In genomic region chr5:151142671-151143601, GRCm38 (mm10) we compare ENCODE assay signal across 8 mouse cellular contexts.
DNase-seq lines count a peak whose midpoint lies in the region; ATAC-seq and TF ChIP-seq lines count a peak whose summit lies in the region.

No protein-coding gene starts in this region.

- H3K27me3 ChIP-seq in hindbrain, embryonic 14.5 days (ENCODE audit: control insufficient read depth, insufficient read depth, low read length): no peaks in the 10 kb centered on the region
- no peaks in the 10 kb centered on the region for H3K27me3 ChIP-seq in liver, embryonic 16.5 days (ENCODE audit: control insufficient read depth, insufficient read depth, low read depth, low read length)
- H3K27me3 ChIP-seq in neural tube, embryonic 15.5 days (replicated peaks): no peaks in the 10 kb centered on the region

- TF ChIP-seq CTCF in brain, embryonic 14.5 days (IDR thresholded peaks at IDR 0.05; ENCODE audit: borderline replicate concordance, extremely low read depth, insufficient read depth, insufficient read length): no peak

- no peaks in the 10 kb centered on the region for H3K9me3 ChIP-seq in hindbrain, embryonic 14.5 days (ENCODE audit: control insufficient read depth, low read length)
- H3K9me3 ChIP-seq in liver, embryonic 16.5 days (replicated peaks; ENCODE audit: control insufficient read depth, low read length): no peaks in the 10 kb centered on the region
- H3K9me3 ChIP-seq in neural tube, embryonic 15.5 days (replicated peaks): no peaks in the 10 kb centered on the region

- H3K36me3 ChIP-seq in hindbrain, embryonic 14.5 days (replicated peaks; ENCODE audit: control insufficient read depth, insufficient read depth): no peaks in the 10 kb centered on the region
- no peaks in the 10 kb centered on the region for H3K36me3 ChIP-seq in liver, embryonic 16.5 days (ENCODE audit: control insufficient read depth, insufficient read depth)
- no peaks in the 10 kb centered on the region for H3K36me3 ChIP-seq in neural tube, embryonic 15.5 days

- no peak overlapping the region for H3K4me2 ChIP-seq in hindbrain, embryonic 14.5 days (replicated peaks)
- H3K4me2 ChIP-seq in liver, embryonic 16.5 days (ENCODE audit: low read depth, low read length): no peak overlapping the region
- H3K4me2 ChIP-seq in neural tube, embryonic 15.5 days: no peak overlapping the region; the same call in 1 of the 2 replicates

- ATAC-seq in hindbrain, embryonic 14.5 days (ENCODE audit: low FRiP score): peak; percentile 59
- no peak for ATAC-seq in liver, embryonic 16.5 days (ENCODE audit: low read depth)
- peak; percentile 66 for ATAC-seq in neural tube, embryonic 15.5 days (ENCODE audit: low FRiP score)

- DNase-seq in adrenal gland, adult 2 months: peak; percentile 57
- DNase-seq in adrenal gland, postnatal 4 days (ENCODE audit: low spot score in 2 of 2): no peak
- DNase-seq in brain, embryonic 14.5 days (ENCODE audit: low read depth): peak; percentile 81
- peak; percentile 96 for DNase-seq in forelimb bud, embryonic 11.5 days (ENCODE audit: low read depth, low spot score)
- DNase-seq in hindbrain, embryonic 14.5 days (ENCODE audit: low spot score): peak; percentile 49
- DNase-seq in thymus, postnatal 36 days: no peak

- no peak overlapping the region for H3K4me3 ChIP-seq in hindbrain, embryonic 14.5 days (replicated peaks; ENCODE audit: low read length)
- H3K4me3 ChIP-seq in liver, embryonic 16.5 days (ENCODE audit: low read depth, low read length): no peak overlapping the region
- H3K4me3 ChIP-seq in neural tube, embryonic 15.5 days (replicated peaks): no peak overlapping the region

- peak overlapping the region; percentile 68 for H3K27ac ChIP-seq in hindbrain, embryonic 14.5 days
- peak overlapping the region; percentile 0 for H3K27ac ChIP-seq in liver, embryonic 16.5 days (ENCODE audit: low read length)
- H3K27ac ChIP-seq in neural tube, embryonic 15.5 days (replicated peaks): peak overlapping the region; percentile 71

- H3K4me1 ChIP-seq in hindbrain, embryonic 14.5 days (replicated peaks; ENCODE audit: control insufficient read depth, insufficient read depth, low read length): peaks cover 17% of the 10 kb centered on the region
- H3K4me1 ChIP-seq in liver, embryonic 16.5 days (ENCODE audit: control insufficient read depth, low read depth, low read length): no peaks in the 10 kb centered on the region; the same call in none of the 2 replicates
- peaks cover 28% of the 10 kb centered on the region for H3K4me1 ChIP-seq in neural tube, embryonic 15.5 days

- no peak for TF ChIP-seq POLR2A in brain, embryonic 14.5 days (IDR thresholded peaks at IDR 0.05; ENCODE audit: borderline replicate concordance, extremely low read depth, insufficient read depth, insufficient read length, poor library complexity, severe bottlenecking)

- H3K9ac ChIP-seq in hindbrain, embryonic 14.5 days: no peak overlapping the region
- no peak overlapping the region for H3K9ac ChIP-seq in liver, embryonic 16.5 days (ENCODE audit: low read depth, low read length)
- no peak overlapping the region for H3K9ac ChIP-seq in neural tube, embryonic 15.5 days (replicated peaks)

- WGBS in hindbrain, embryonic 14.5 days: 13% methylated on average over 11 of the region's 11 CpGs
- 41% methylated on average over 11 of the region's 11 CpGs for WGBS in liver, embryonic 16.5 days (ENCODE audit: insufficient replicate concordance)
- WGBS in neural tube, embryonic 15.5 days: 9% methylated on average over 11 of the region's 11 CpGs

Comparison
In these comparisons a context has a peak if more than half of its experiments do, and no peak if none do; other contexts are left out.
1. DNase-seq: peak in adrenal gland, adult 2 months (single experiment), brain, embryonic 14.5 days (single experiment), forelimb bud, embryonic 11.5 days (single experiment) and hindbrain, embryonic 14.5 days (single experiment); none in adrenal gland, postnatal 4 days (0 of 2) and thymus, postnatal 36 days (0 of 2).
2. H3K27ac ChIP-seq: peak in every context shown above with its lines; median percentile 71 in neural tube, embryonic 15.5 days; 68 in hindbrain, embryonic 14.5 days; 0 in liver, embryonic 16.5 days.